Mouse (Mus musculus) frontal cortex, postnatal 10 days (tissue): ENCODE measurements around the gene Cntnap1.
"Not testable (repeated sequence)": the region's sequence is repeated elsewhere in the genome, so short reads cannot be mapped to it uniquely, and the experiment has no call there.

Experiments used
- DNase-seq, 2 experiments: peaks; one replicate each; pipeline ENCODE4 v3.0.0; 2022; ENCODE audit warnings: low spot score in 2 of 2, mixed read lengths in 1 of 2

Cntnap1 gene

GRCm38 (mm10) chr11:101149178-101150105 lies 20.9 kb upstream of the Cntnap1 start:
- no peak for DNase-seq

GRCm38 (mm10) chr11:101151063-101151462 lies 19.3 kb upstream of the Cntnap1 start:
- no peak for DNase-seq

GRCm38 (mm10) chr11:101152825-101153224 lies 17.5 kb upstream of the Cntnap1 start:
- DNase-seq, result no peak

- DNase-seq, result no peak
These were observed 15.7 kb upstream of the Cntnap1 start for GRCm38 (mm10) chr11:101154648-101155047.

GRCm38 (mm10) chr11:101155151-101155550 lies 15.2 kb upstream of the Cntnap1 start:
- no peak for DNase-seq

- peak; percentile 69 to 72 for DNase-seq
These were observed 14.5 kb upstream of the Cntnap1 start, which contains the start of gene Tubg2 for GRCm38 (mm10) chr11:101155728-101156371. Gene Tubg2 (plus strand): TSS chr11:101155907.

- DNase-seq, result not testable (repeated sequence)
These were observed 10.2 kb upstream of the Cntnap1 start for GRCm38 (mm10) chr11:101160151-101160550.

GRCm38 (mm10) chr11:101160981-101161505 lies 9.3 kb upstream of the Cntnap1 start:
- DNase-seq, result not testable (repeated sequence)

- DNase-seq, result no peak
These were observed 8.8 kb upstream of the Cntnap1 start for GRCm38 (mm10) chr11:101161551-101161950.

GRCm38 (mm10) chr11:101162301-101162700 lies 8.0 kb upstream of the Cntnap1 start:
- no peak for DNase-seq

GRCm38 (mm10) chr11:101162772-101163171 lies 7.6 kb upstream of the Cntnap1 start:
- DNase-seq, result no peak

- no peak for DNase-seq
These were observed 6.6 kb upstream of the Cntnap1 start for GRCm38 (mm10) chr11:101163476-101164350.

GRCm38 (mm10) chr11:101164351-101164665 lies 6.0 kb upstream of the Cntnap1 start:
- no peak for DNase-seq

- DNase-seq, result no peak
These were observed 5.4 kb upstream of the Cntnap1 start for GRCm38 (mm10) chr11:101164677-101165580.

GRCm38 (mm10) chr11:101166357-101166756 lies 4.0 kb upstream of the Cntnap1 start:
- DNase-seq, result no peak

- DNase-seq, result no peak
These were observed 2.9 kb upstream of the Cntnap1 start for GRCm38 (mm10) chr11:101167211-101167962.

GRCm38 (mm10) chr11:101167963-101168300 lies 2.4 kb upstream of the Cntnap1 start:
- no peak for DNase-seq

- no peak for DNase-seq
These were observed 1.9 kb upstream of the Cntnap1 start for GRCm38 (mm10) chr11:101168301-101168980.

GRCm38 (mm10) chr11:101169301-101170107 lies 819 bp upstream of the Cntnap1 start:
- no peak for DNase-seq
